8 mouse cellular contexts compared by ENCODE assay signal in the genomic region with DNA sequence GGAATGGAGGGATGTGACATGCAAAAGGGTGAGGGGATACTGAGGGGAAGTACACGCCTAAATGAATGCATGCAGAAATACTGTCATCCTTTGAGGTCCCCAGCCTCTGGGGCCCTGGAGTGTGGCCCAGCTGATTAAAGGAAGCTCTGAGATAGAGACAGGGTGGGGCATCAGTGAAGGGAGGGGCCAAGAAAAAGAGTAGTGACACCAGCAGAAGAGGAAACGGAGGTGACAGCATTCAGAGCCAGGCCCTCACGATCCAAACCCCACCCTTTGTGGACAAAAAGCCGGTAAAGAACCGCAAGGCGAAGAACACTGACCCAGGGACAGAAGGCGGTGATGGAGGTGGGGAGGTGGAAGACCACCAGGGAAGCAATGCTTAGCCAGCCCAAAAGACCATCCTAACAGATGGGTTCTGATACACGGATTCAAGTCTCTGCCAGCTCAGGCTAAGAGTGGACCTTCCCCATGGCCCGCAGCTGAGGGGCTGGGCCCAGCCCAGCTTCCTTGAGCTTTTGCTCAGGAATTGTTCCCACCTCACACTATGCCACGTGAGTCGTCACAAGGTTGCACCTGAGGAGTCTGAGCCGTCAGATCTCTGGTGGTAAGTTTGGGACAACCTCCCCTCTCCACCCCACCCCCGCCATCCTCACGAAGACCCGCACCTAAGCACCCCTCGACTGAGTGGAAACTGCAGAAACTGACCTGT. TPM values are rescaled to one million over a fixed set of nuclear protein-coding genes. Genes with fewer than 3 reads are reported as not detected.
DNase-seq lines count a peak whose midpoint lies in the region; ATAC-seq and TF ChIP-seq lines count a peak whose summit lies in the region.

No protein-coding gene starts in this region.

- ATAC-seq in heart, embryonic 15.5 days (replicated peaks; ENCODE audit: insufficient number of reproducible peaks, insufficient read depth, low FRiP score, low read depth): 0 out of 2 replicates have a peak, but pooled peaks have one; percentile 19
- ATAC-seq in liver, embryonic 15.5 days (ENCODE audit: insufficient read depth): peak; percentile 93
- ATAC-seq in neural tube, embryonic 12.5 days (ENCODE audit: low FRiP score, low read depth): no peak

- peak overlapping the region; percentile 78 for H3K4me2 ChIP-seq in heart, embryonic 15.5 days
- H3K4me2 ChIP-seq in liver, embryonic 15.5 days: peak overlapping the region; percentile 83
- peak overlapping the region; percentile 50 for H3K4me2 ChIP-seq in neural tube, embryonic 12.5 days (replicated peaks)

- H3K9ac ChIP-seq in heart, embryonic 15.5 days: peak overlapping the region; percentile 51
- peak overlapping the region; percentile 87 for H3K9ac ChIP-seq in liver, embryonic 15.5 days
- 0 out of 2 replicates have a peak overlapping the region, but pooled peaks have one; percentile 17 for H3K9ac ChIP-seq in neural tube, embryonic 12.5 days

- no peak for TF ChIP-seq CTCF in thymus, adult 2 months (IDR thresholded peaks at IDR 0.05; ENCODE audit: borderline replicate concordance, control insufficient read depth, extremely low read depth, insufficient read depth, low read length, poor library complexity)

- peaks cover 13% of the 10 kb centered on the region; the same call in 1 of the 2 replicates for H3K4me1 ChIP-seq in thymus, adult 2 months (replicated peaks; ENCODE audit: control insufficient read depth, insufficient read depth, low read length)
- peaks cover 23% of the 10 kb centered on the region for H3K4me1 ChIP-seq in heart, embryonic 15.5 days (replicated peaks)
- H3K4me1 ChIP-seq in liver, embryonic 15.5 days (replicated peaks): peaks cover 68% of the 10 kb centered on the region
- H3K4me1 ChIP-seq in neural tube, embryonic 12.5 days: peaks cover 13% of the 10 kb centered on the region

- H3K36me3 ChIP-seq in thymus, adult 2 months (ENCODE audit: control insufficient read depth, insufficient read depth, low read length): no peaks in the 10 kb centered on the region
- no peaks in the 10 kb centered on the region for H3K36me3 ChIP-seq in heart, embryonic 15.5 days
- H3K36me3 ChIP-seq in liver, embryonic 15.5 days (replicated peaks): peaks cover 8% of the 10 kb centered on the region; the same call in 1 of the 2 replicates
- no peaks in the 10 kb centered on the region for H3K36me3 ChIP-seq in neural tube, embryonic 12.5 days

- peak; percentile 37 for DNase-seq in thymus, adult 2 months
- no peak for DNase-seq in thymus, postnatal 4 days
- DNase-seq in frontal cortex, postnatal 25 days (ENCODE audit: low spot score in 2 of 2): no peak
- DNase-seq in urinary bladder, adult 2 months (ENCODE audit: low spot score): no peak
- DNase-seq in adrenal gland, adult 8-10 months: no peak

- H3K27me3 ChIP-seq in thymus, adult 2 months (ENCODE audit: control insufficient read depth, insufficient read depth, low read length): 0 out of 2 replicates have a peak, but pooled peaks cover 3% of the 10 kb centered on the region
- H3K27me3 ChIP-seq in heart, embryonic 15.5 days: no peaks in the 10 kb centered on the region
- no peaks in the 10 kb centered on the region for H3K27me3 ChIP-seq in liver, embryonic 15.5 days
- peaks cover 6% of the 10 kb centered on the region for H3K27me3 ChIP-seq in neural tube, embryonic 12.5 days (replicated peaks)

- H3K9me3 ChIP-seq in heart, embryonic 15.5 days (replicated peaks): no peaks in the 10 kb centered on the region
- no peaks in the 10 kb centered on the region for H3K9me3 ChIP-seq in liver, embryonic 15.5 days (replicated peaks)
- H3K9me3 ChIP-seq in neural tube, embryonic 12.5 days: no peaks in the 10 kb centered on the region

- peak overlapping the region; percentile 31 for H3K4me3 ChIP-seq in thymus, adult 2 months (ENCODE audit: control insufficient read depth, insufficient read depth, low read length)
- H3K4me3 ChIP-seq in heart, embryonic 15.5 days: peak overlapping the region; percentile 44
- peak overlapping the region; percentile 76 for H3K4me3 ChIP-seq in liver, embryonic 15.5 days (replicated peaks)
- H3K4me3 ChIP-seq in neural tube, embryonic 12.5 days: no peak overlapping the region

- TF ChIP-seq POLR2A in thymus, adult 2 months (IDR thresholded peaks at IDR 0.05; ENCODE audit: control insufficient read depth, extremely low read depth, insufficient read depth, low read length, poor library complexity): no peak

- 12% methylated on average over 16 of the region's 16 CpGs for WGBS in thymus, adult 2 months
- WGBS in heart, embryonic 15.5 days: 36% methylated on average over 16 of the region's 16 CpGs
- WGBS in liver, embryonic 15.5 days (ENCODE audit: insufficient replicate concordance): 9% methylated on average over 16 of the region's 16 CpGs
- WGBS in neural tube, embryonic 12.5 days: 47% methylated on average over 16 of the region's 16 CpGs

- no peak overlapping the region for H3K27ac ChIP-seq in thymus, adult 2 months (ENCODE audit: control insufficient read depth, insufficient read depth, low read length)
- H3K27ac ChIP-seq in heart, embryonic 15.5 days: no peak overlapping the region
- peak overlapping the region; percentile 90 for H3K27ac ChIP-seq in liver, embryonic 15.5 days (replicated peaks)
- H3K27ac ChIP-seq in neural tube, embryonic 12.5 days: no peak overlapping the region

RNA-seq across cellular contexts. Expression of gene Acot11, which starts 0.4 kb away (rescaled TPM):
- polyA plus RNA-seq in thymus, adult 2 months (2012; rRNA removed): 6.4 and 10.0 TPM in 2 replicates
- 6.1 and 6.4 TPM in 2 replicates for polyA plus RNA-seq in heart, embryonic 15.5 days (2015; fragmentation: Nextera tagmentation; extraction: Ambion mirVana)
- polyA plus RNA-seq in liver, embryonic 15.5 days (2015; fragmentation: Nextera tagmentation; extraction: Ambion mirVana): 4.7 and 6.4 TPM in 2 replicates
- polyA plus RNA-seq in neural tube, embryonic 12.5 days (2016; fragmentation: Nextera tagmentation; extraction: Ambion mirVana): 1.5 TPM in 2 replicates
- 7.2 and 11.2 TPM in 2 replicates for polyA plus RNA-seq in urinary bladder, adult 2 months (2012; rRNA removed)
- 10 to 100 TPM in 3 of 4 experiments, 1 to 10 TPM in 1; 7.7 to 65.3 (median 27.8) TPM for total RNA-seq in adrenal gland, adult 8-10 months (2022)

Comparison
In these comparisons a context has a peak if more than half of its experiments do, and no peak if none do; other contexts are left out.
1. H3K9ac ChIP-seq: peak in every context shown above with its lines; median percentile 87 in liver, embryonic 15.5 days; 51 in heart, embryonic 15.5 days; 17 in neural tube, embryonic 12.5 days.